ENCODE assay signal across 9 mouse cellular contexts in the genomic region with DNA sequence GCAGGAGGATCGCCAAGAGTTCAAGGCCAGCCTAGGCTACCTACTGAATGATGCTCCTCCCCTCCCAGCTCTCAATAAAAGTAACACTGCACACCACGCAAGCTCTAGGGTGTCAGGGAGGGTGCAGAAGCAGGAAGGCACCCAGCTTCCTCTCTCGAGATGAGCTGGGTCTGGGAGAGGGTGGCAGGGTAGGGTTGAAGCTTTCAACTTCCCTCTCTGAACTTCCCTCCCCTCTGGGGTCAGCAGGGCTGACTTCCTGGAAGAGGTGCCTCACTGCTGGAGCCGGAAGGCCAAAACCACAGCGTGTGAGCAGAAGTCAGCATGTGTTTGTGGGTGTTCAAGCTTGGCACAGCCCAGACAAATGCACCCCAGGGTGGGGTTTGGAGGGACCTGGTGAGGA. TPM values are rescaled to one million over a fixed set of nuclear protein-coding genes. Genes with fewer than 3 reads are reported as not detected.
A peak's percentile ranks its signal among the peaks of the same experiment; 100 is the strongest.
DNase-seq lines count a peak whose midpoint lies in the region; ATAC-seq and TF ChIP-seq lines count a peak whose summit lies in the region.
"Had no signal": no experiment of that assay in that cellular context is flagged by ENCODE, and none has a peak within 500 bp of the region (broad histone marks: within the 10 kb centered on the region; RNA-seq: fewer than 3 reads in every experiment).

No protein-coding gene starts in this region.

- peak; percentile 89 for DNase-seq in G1E (ENCODE audit: low spot score)
- DNase-seq in spleen, adult 18-20 months, result peak; percentile 69 to 84
- DNase-seq in cerebellum, adult 9-11 months, result no peak
- DNase-seq in cerebellum, adult 9-10 months, result no peak

- no peak for TF ChIP-seq CTCF in G1E (IDR thresholded peaks at IDR 0.05; ENCODE audit: low read depth, low read length)

- H3K9me3 ChIP-seq in hindbrain, embryonic 15.5 days, result no peaks in the 10 kb centered on the region
- H3K9me3 ChIP-seq in hindbrain, embryonic 12.5 days (replicated peaks), result no peaks in the 10 kb centered on the region
- no peaks in the 10 kb centered on the region for H3K9me3 ChIP-seq in G1E (replicated peaks)
- H3K9me3 ChIP-seq in liver, embryonic 12.5 days (replicated peaks), result no peaks in the 10 kb centered on the region
- no peaks in the 10 kb centered on the region for H3K9me3 ChIP-seq in midbrain, embryonic 16.5 days (replicated peaks; ENCODE audit: control insufficient read depth, low read length, poor library complexity, severe bottlenecking)

- no peak overlapping the region for H3K4me3 ChIP-seq in hindbrain, embryonic 15.5 days
- H3K4me3 ChIP-seq in hindbrain, embryonic 12.5 days, result no peak overlapping the region
- peak overlapping the region; percentile 24; the same call in 1 of the 2 replicates for H3K4me3 ChIP-seq in G1E (ENCODE audit: low read depth, low read length)
- H3K4me3 ChIP-seq in liver, embryonic 12.5 days, result no peak overlapping the region
- no peak overlapping the region for H3K4me3 ChIP-seq in midbrain, embryonic 16.5 days (ENCODE audit: low read depth, low read length)

- no peaks in the 10 kb centered on the region for H3K27me3 ChIP-seq in hindbrain, embryonic 15.5 days
- H3K27me3 ChIP-seq in hindbrain, embryonic 12.5 days, result no peaks in the 10 kb centered on the region
- H3K27me3 ChIP-seq in G1E (ENCODE audit: insufficient read depth, low read length), result peaks cover 11% of the 10 kb centered on the region; the same call in 1 of the 2 replicates
- 0 out of 2 replicates have a peak, but pooled peaks cover 4% of the 10 kb centered on the region for H3K27me3 ChIP-seq in liver, embryonic 12.5 days (replicated peaks)
- H3K27me3 ChIP-seq in midbrain, embryonic 16.5 days (ENCODE audit: control insufficient read depth, insufficient read depth, low read depth, low read length), result no peaks in the 10 kb centered on the region

- H3K9ac ChIP-seq in hindbrain, embryonic 15.5 days, result no peak overlapping the region
- no peak overlapping the region for H3K9ac ChIP-seq in hindbrain, embryonic 12.5 days
- H3K9ac ChIP-seq in liver, embryonic 12.5 days, result no peak overlapping the region
- no peak overlapping the region for H3K9ac ChIP-seq in midbrain, embryonic 16.5 days (ENCODE audit: low read depth, low read length)

- WGBS in hindbrain, embryonic 15.5 days, result 85% methylated on average over 5 of the region's 5 CpGs
- 83% methylated on average over 5 of the region's 5 CpGs for WGBS in hindbrain, embryonic 12.5 days
- WGBS in liver, embryonic 12.5 days (ENCODE audit: insufficient replicate concordance), result 26% methylated on average over 5 of the region's 5 CpGs
- 81% methylated on average over 5 of the region's 5 CpGs for WGBS in midbrain, embryonic 16.5 days

- peaks cover 24% of the 10 kb centered on the region for H3K4me1 ChIP-seq in hindbrain, embryonic 15.5 days (replicated peaks)
- H3K4me1 ChIP-seq in hindbrain, embryonic 12.5 days, result peaks cover 21% of the 10 kb centered on the region
- H3K4me1 ChIP-seq in G1E (ENCODE audit: insufficient read depth, low read depth, low read length), result peaks cover 56% of the 10 kb centered on the region
- peaks cover 63% of the 10 kb centered on the region for H3K4me1 ChIP-seq in liver, embryonic 12.5 days
- H3K4me1 ChIP-seq in midbrain, embryonic 16.5 days (ENCODE audit: control insufficient read depth, insufficient read depth, low read length), result peaks cover 9% of the 10 kb centered on the region

- 0 out of 2 replicates have a peak overlapping the region, but pooled peaks have one; percentile 17 for H3K27ac ChIP-seq in hindbrain, embryonic 15.5 days (replicated peaks)
- no peak overlapping the region for H3K27ac ChIP-seq in hindbrain, embryonic 12.5 days
- H3K27ac ChIP-seq in liver, embryonic 12.5 days, result peak overlapping the region; percentile 59
- H3K27ac ChIP-seq in midbrain, embryonic 16.5 days (ENCODE audit: low read length), result no peak overlapping the region

- H3K36me3 ChIP-seq in hindbrain, embryonic 15.5 days, result peaks cover 8% of the 10 kb centered on the region
- peaks cover 35% of the 10 kb centered on the region for H3K36me3 ChIP-seq in hindbrain, embryonic 12.5 days
- H3K36me3 ChIP-seq in G1E (replicated peaks), result peaks cover 39% of the 10 kb centered on the region
- H3K36me3 ChIP-seq in liver, embryonic 12.5 days, result peaks cover 33% of the 10 kb centered on the region
- peaks cover 7% of the 10 kb centered on the region for H3K36me3 ChIP-seq in midbrain, embryonic 16.5 days (ENCODE audit: control insufficient read depth, insufficient read depth, low read length)

- ATAC-seq in hindbrain, embryonic 15.5 days (ENCODE audit: low FRiP score, low read depth), result no peak
- ATAC-seq in hindbrain, embryonic 12.5 days (ENCODE audit: low FRiP score), result no peak
- ATAC-seq in G1E (ENCODE audit: extremely low read depth, insufficient number of reproducible peaks, low FRiP score, poor library complexity, severe bottlenecking), result peak; percentile 78
- ATAC-seq in liver, embryonic 12.5 days, result no peak
- no peak for ATAC-seq in midbrain, embryonic 16.5 days

- no peak overlapping the region for H3K4me2 ChIP-seq in hindbrain, embryonic 15.5 days
- H3K4me2 ChIP-seq in hindbrain, embryonic 12.5 days (replicated peaks), result no peak overlapping the region
- no peak overlapping the region for H3K4me2 ChIP-seq in liver, embryonic 12.5 days
- no peak overlapping the region for H3K4me2 ChIP-seq in midbrain, embryonic 16.5 days (ENCODE audit: low read length)

RNA-seq across cellular contexts. Expression of gene Lfng, which starts 10.6 kb away (rescaled TPM):
- polyA plus RNA-seq in hindbrain, embryonic 15.5 days (2015; fragmentation: Nextera tagmentation; extraction: Ambion mirVana), result 28.4 and 28.8 TPM in 2 replicates
- 23.8 and 27.6 TPM in 2 replicates for polyA plus RNA-seq in hindbrain, embryonic 12.5 days (2016; fragmentation: Nextera tagmentation; extraction: Ambion mirVana)
- 3.1 and 4.3 TPM in 2 replicates for total RNA-seq in G1E (2014; fragmentation: Nextera tagmentation)
- total RNA-seq in G1E (2017), result 11.4 and 15.2 TPM in 2 replicates
- 11.2 and 12.0 TPM in 2 replicates for polyA plus RNA-seq in G1E (2012)
- polyA plus RNA-seq in liver, embryonic 12.5 days (2016; fragmentation: Nextera tagmentation; extraction: Ambion mirVana), result 7.4 and 8.3 TPM in 2 replicates
- 18.4 and 23.1 TPM in 2 replicates for polyA plus RNA-seq in midbrain, embryonic 16.5 days (2015; fragmentation: Nextera tagmentation; extraction: Ambion mirVana)

RNA-seq across cellular contexts. Expression of gene Ttyh3, which starts 31.1 kb away (rescaled TPM):
- polyA plus RNA-seq in hindbrain, embryonic 15.5 days (2015; fragmentation: Nextera tagmentation; extraction: Ambion mirVana), result 84.6 and 85.2 TPM in 2 replicates
- 83.7 and 98.3 TPM in 2 replicates for polyA plus RNA-seq in hindbrain, embryonic 12.5 days (2016; fragmentation: Nextera tagmentation; extraction: Ambion mirVana)
- total RNA-seq in G1E (2014; fragmentation: Nextera tagmentation) (68.7 and 71.0 TPM in 2 replicates), G1E (2017) (8.0 and 9.8 TPM in 2 replicates)
- 99.4 and 100 TPM in 2 replicates for polyA plus RNA-seq in G1E (2012)
- 13.0 and 15.6 TPM in 2 replicates for polyA plus RNA-seq in liver, embryonic 12.5 days (2016; fragmentation: Nextera tagmentation; extraction: Ambion mirVana)
- polyA plus RNA-seq in midbrain, embryonic 16.5 days (2015; fragmentation: Nextera tagmentation; extraction: Ambion mirVana), result 56.0 and 61.5 TPM in 2 replicates

RNA-seq across cellular contexts. Expression of gene Grifin, which starts 52.8 kb away (rescaled TPM):
- polyA plus RNA-seq in hindbrain, embryonic 15.5 days (2015; fragmentation: Nextera tagmentation; extraction: Ambion mirVana), result not detected in 2 replicates
- polyA plus RNA-seq in hindbrain, embryonic 12.5 days (2016; fragmentation: Nextera tagmentation; extraction: Ambion mirVana), result not detected in 2 replicates
- not detected in 2 replicates for total RNA-seq in G1E (2014; fragmentation: Nextera tagmentation)
- not detected in 2 replicates for total RNA-seq in G1E (2017)
- not detected in 2 replicates for polyA plus RNA-seq in G1E (2012)
- polyA plus RNA-seq in liver, embryonic 12.5 days (2016; fragmentation: Nextera tagmentation; extraction: Ambion mirVana), result 6.3 and 7.8 TPM in 2 replicates
- 0.43 TPM in 1 of 2 replicates, not detected in the other for polyA plus RNA-seq in midbrain, embryonic 16.5 days (2015; fragmentation: Nextera tagmentation; extraction: Ambion mirVana)
- polyA plus RNA-seq: gonadal fat pad, adult 2 months had no signal

Comparison
In these comparisons a context has a peak if more than half of its experiments do, and no peak if none do; other contexts are left out.
1. H3K27ac ChIP-seq: peak in hindbrain, embryonic 15.5 days (single experiment) and liver, embryonic 12.5 days (single experiment); none in hindbrain, embryonic 12.5 days (single experiment) and midbrain, embryonic 16.5 days (single experiment).
2. DNase-seq: peak in G1E (single experiment) and spleen, adult 18-20 months (2 of 2); none in cerebellum, adult 9-11 months (single experiment) and cerebellum, adult 9-10 months (single experiment).